ENCODE assay signal across 11 mouse cellular contexts in the genomic region with DNA sequence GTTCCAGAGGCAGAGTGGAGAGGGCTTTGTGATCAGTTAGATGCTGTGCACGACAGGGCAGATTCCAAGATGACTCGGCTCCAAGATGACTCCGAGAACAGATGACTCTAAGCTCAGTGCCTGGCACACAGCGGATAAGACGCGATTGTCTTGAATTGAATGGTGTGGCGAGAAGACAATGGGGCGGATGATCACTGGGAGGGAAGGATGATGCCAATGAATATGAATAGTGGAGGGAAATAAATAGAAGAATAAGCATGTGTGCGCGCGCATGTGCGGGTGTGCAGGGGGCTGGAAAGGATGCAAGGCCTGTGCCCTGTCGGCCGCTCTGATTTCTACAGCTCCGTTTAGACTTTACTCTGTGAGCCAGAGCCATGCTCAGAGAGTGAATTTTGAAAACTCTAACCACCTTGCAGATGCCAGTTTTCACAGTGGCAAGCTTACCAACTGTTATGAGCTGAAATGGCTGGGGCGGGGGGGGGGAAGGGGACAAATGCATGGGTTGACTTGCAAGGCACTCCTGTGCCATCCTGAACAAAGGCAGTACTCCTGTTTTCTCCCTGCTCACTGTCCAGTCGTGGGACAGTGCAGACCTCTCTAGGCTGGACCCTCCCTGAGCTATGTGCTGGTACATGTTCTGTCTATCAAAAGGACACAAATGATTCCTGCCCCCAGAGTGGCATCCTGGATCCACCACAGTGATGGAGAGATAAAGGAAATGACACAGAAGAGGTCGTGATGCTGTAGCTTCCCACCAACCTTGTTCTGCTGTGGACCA.
DNase-seq lines count a peak whose midpoint lies in the region; ATAC-seq lines count a peak whose summit lies in the region.
"Had no signal": no experiment of that assay in that cellular context is flagged by ENCODE, and none has a peak within 500 bp of the region (broad histone marks: within the 10 kb centered on the region; RNA-seq: fewer than 3 reads in every experiment).

No protein-coding gene starts in this region.

- no peak overlapping the region for H3K9ac ChIP-seq in heart, embryonic 11.5 days (ENCODE audit: low read depth, low read length)
- H3K9ac ChIP-seq: lung, embryonic 15.5 days had no signal

- no peaks in the 10 kb centered on the region for H3K27me3 ChIP-seq in heart, embryonic 11.5 days (ENCODE audit: control insufficient read depth, insufficient read depth, low read length)
- H3K27me3 ChIP-seq: lung, embryonic 15.5 days had no signal

- H3K9me3 ChIP-seq in heart, embryonic 11.5 days (replicated peaks; ENCODE audit: control insufficient read depth, low read length): no peaks in the 10 kb centered on the region
- H3K9me3 ChIP-seq: lung, embryonic 15.5 days had no signal

- H3K36me3 ChIP-seq in heart, embryonic 11.5 days (ENCODE audit: control insufficient read depth, insufficient read depth, low read length): no peaks in the 10 kb centered on the region
- H3K36me3 ChIP-seq: lung, embryonic 15.5 days had no signal

- peak; percentile 83 for DNase-seq in heart, adult 11 months
- peak; percentile 17 for DNase-seq in testis, postnatal 10 days (ENCODE audit: low spot score)
- DNase-seq in testis, postnatal 14 days (ENCODE audit: low spot score): no peak
- peak; percentile 66 to 76 for DNase-seq in layer of hippocampus, adult 8-10 months (ENCODE audit: low spot score in 2 of 2)
- no peak for DNase-seq in retina, postnatal 1 day
- no peak for DNase-seq in heart, postnatal 36 days
- DNase-seq: embryo, embryonic 11 days; kidney, adult 18-20 months; kidney, postnatal 36 days had no signal

- H3K4me2 ChIP-seq in heart, embryonic 11.5 days: no peak overlapping the region
- H3K4me2 ChIP-seq: lung, embryonic 15.5 days had no signal

- intact Hi-C loops in heart, postnatal 36 days (cut with DNase I): no loop called here

- H3K27ac ChIP-seq in heart, embryonic 11.5 days (ENCODE audit: low read depth, low read length): no peak overlapping the region
- H3K27ac ChIP-seq: lung, embryonic 15.5 days had no signal

- no peak for ATAC-seq in heart, embryonic 11.5 days (replicated peaks; ENCODE audit: insufficient number of reproducible peaks, low FRiP score, low TSS enrichment)

- H3K4me1 ChIP-seq in heart, embryonic 11.5 days (ENCODE audit: control insufficient read depth, insufficient read depth, low read length): no peaks in the 10 kb centered on the region
- H3K4me1 ChIP-seq: lung, embryonic 15.5 days had no signal

- no peak overlapping the region for H3K4me3 ChIP-seq in heart, embryonic 11.5 days (ENCODE audit: low read depth, low read length)
- H3K4me3 ChIP-seq: lung, embryonic 15.5 days had no signal

- 87% methylated on average over 18 of the region's 18 CpGs for WGBS in heart, embryonic 11.5 days (ENCODE audit: insufficient replicate concordance)

Comparison
In these comparisons a context has a peak if more than half of its experiments do, and no peak if none do; other contexts are left out.
1. DNase-seq: peak in heart, adult 11 months (single experiment), testis, postnatal 10 days (single experiment) and layer of hippocampus, adult 8-10 months (2 of 2); none in testis, postnatal 14 days (single experiment), retina, postnatal 1 day (single experiment) and heart, postnatal 36 days (0 of 2).